Mouse (Mus musculus) CD4-positive naive resting alpha-beta T cell, adult 76 days (primary cell): ENCODE data around the gene Lag3. TPM values are rescaled to one million over a fixed set of nuclear protein-coding genes. Genes with fewer than 3 reads are reported as not detected.

ENCODE experiments used
- total RNA-seq: library from RNA; stranded (reverse); gene quantifications from one replicate; pipeline ENCODE4 v1.2.4, GENCODE M21; 2023

Gene Lag3
- total RNA-seq, result 2.6 TPM

DNA sequence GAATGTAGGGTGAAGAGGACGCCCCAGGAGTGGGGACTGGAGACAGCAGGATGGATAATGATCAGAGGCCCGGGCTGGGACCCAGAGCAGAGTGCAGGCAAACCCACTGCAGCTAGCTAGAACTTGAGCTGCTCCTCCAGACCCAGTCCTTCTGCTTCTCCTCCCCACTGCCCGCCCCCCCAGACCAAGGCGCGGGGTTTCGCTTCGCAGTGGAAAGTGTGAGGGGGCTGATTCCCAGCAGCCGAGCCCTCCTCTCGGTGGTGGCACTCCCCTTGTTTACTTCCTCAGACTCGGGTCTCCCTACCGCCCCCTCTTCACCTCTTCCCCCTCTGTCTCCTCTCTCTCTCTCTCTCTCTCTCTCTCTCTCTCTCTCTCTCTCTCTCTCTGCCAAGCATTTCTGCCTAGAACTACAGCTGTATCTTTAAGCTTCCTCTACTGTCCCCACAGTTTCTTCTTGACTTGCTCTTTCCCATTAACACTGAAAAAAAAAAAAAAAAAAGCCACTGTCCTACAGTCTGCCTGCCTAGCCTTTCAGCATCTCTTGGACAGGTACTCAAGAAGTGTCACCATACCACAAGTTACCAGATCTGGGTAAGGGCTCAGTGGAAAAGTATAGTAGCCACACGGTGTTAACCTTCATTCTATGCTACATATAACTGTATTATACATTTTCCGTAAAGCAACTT, at the start of gene Lag3:
Lag3 (minus strand) TSS at position 173 of the 686 bp plus-strand sequence.

DNA sequence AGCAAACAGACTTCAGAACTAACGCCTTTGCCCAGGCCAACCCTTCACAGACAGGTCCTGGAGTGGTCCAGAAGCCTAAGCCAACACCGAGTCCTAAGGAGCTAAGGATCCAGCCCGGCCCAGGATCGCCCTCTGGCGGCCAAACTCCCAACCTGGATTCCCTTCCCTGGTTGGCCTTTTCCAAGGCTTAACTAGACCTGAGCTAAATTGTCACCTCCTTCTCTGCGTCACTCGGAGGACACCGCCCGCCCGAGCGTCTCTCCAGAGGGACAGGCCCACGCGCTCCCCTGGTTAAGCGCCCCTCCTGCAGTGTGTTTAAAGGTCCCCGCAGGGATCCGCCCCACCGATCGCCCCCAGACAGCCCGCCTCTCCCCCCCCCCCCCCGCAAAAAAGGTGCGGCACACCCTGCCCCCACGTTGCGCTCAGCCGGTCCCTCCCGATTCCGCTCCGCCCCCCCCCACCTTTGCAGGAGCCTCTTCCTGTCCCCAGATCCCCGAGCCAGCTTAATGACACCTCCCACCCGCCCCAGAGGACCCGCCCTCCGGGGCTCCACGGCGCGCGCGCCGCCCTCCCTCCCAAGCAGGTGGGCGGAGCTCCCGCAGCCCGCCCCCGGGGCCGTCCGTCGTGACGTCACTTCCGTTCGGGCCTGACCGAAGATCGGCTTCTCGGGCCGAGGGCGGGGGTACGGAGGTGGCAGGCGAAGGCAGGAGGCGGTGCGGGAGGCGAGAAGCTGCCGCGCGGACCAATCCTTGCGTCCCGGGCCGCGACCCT, 19.4 kb upstream of the Lag3 start, which contains the start of gene Mlf2:
Mlf2 (plus strand) TSS at position 633 of the 771 bp plus-strand sequence.

DNA sequence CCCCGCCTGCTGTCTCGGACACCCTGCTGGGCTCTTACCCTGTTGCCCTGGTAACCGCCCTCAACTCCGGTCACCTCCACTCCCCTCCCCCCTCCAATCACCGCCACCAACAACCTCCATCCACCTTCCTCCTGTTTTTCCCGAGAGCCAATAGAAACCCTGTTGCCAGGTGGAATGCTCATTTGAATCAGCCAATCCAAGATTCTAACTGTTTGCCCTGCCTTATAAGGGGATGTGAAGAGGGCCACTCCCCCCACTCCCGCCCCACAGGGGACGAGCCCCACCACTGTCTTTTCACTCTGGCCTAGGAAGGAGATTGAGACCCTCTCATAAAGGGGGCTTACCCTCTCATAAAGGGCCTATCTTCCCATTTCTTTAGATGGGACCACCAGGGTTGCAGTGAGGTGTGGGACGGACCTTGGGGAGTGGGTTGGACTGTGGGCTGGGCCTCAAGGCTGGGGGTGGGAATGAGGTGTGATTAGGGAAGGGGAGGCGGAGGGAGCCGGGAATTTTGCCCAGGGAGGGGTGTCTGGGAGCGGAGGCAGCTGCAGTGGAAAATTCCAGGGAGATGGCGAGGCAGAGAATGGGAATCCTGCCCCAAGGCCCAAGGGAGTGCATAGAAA, 8.3 kb upstream of the Lag3 start, which contains the start of gene Ptms:
Ptms (minus strand) TSS at position 409 of the 623 bp plus-strand sequence.

DNA sequence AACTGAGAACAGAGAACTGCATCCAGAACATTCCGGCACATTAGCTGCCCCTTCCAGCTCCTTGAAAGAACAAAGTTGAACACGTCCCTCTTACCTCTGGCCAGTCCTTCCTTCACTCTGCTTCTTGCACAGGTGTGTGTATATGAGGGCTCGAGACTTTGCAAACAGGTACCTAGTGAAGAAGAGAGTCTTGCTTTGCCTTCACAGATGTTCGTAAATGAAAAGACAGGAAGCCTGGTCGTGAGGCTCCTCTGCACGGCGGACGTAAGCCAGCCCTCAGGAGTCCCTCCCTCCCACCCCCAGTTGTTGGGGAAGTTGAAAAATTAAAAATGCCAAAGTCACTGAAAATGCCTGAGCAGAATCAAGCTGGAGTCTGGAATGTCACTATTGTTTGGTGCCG, 23.5 kb downstream of the Lag3 start, which contains the start of gene Cd4:
Cd4 (minus strand) TSS at position 236 of the 400 bp plus-strand sequence.

DNA sequence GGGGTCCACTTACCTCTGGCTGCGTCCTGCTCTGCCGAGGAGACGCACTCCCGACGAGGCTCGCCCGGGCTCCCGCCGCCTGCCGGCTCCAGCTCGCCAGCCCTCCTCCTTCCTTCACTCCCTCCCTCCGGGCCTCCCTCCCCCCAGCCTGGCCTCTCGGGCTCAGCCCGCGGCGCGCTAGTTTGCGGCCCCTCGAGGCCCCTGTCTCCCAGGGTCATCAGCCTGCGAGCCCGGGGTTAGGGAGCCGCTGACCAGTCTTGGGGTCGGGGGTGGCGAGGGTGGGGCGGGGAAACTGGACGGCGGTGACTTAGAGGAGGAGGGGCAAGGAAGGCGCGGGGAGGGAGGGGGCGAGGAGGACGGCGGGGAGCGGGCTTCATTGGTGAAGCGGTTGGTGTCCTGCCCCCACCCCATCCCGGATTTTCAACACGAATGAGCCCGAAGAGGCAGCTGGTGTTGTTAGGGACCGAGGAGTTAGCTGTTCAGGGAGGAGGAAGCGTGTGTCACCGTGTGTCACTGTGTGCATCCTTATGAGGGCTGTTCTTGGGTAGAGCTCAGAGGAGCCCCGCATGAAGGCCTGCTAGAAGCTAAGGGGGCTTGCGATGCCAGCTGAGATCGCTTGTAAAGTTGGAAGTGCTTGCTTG, 47.7 kb downstream of the Lag3 start, which contains the start of gene Gpr162:
Gpr162 (minus strand) TSS at position 326 of the 641 bp plus-strand sequence.

DNA sequence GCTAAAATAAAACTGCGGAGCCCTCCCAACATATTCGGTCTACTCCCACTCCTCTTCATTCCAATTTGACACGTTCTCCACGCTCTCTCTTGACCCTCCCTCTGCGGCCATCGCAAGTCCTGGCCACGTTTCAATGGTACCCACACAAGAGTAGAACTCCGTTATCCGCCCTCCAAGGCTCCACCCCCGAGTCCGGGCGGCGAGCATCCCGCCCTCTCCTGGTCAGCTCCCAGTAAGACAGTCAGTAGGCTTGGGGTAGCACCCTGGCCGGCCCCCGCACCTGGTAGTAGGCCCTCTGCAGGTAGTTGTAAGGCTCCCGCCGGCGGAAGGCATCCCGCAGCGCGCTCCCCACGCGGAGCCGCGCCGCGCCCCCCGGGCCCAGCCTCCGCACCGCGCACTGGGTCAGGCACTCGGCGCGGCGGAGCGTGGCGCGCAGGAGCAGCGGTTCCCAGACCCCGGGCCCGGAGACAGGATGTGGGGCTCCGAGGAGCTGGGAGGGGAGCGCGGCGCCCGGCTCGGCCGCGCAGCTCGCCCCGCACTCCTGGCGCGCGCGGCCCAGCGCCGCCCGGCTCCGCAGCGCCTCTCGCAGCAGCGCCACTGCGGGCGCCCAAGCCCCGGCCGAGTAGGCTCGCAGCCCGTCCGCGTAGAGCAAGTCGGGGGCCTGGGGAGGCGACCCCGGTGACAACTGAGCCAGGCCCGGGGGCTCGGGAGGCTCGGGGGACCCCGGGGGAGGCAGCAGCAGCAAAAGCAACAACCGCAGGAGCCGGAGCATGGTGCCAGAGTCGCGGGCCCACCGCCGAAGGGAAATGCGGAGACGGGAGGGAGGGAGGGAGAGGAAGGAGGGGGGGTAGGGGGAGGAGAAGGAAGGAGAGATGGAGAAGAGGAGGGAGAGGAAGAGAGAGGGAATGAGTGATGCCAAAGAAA, 54.3 kb downstream of the Lag3 start, which contains the start of gene P3h3:
P3h3 (minus strand) TSS at position 837 of the 924 bp plus-strand sequence.

Other genes starting within 250 kb of the Lag3 start
- 57.6 TPM for gene Lpcat3, start 248.7 kb downstream of the Lag3 start, total RNA-seq
- gene Emg1, start 199.5 kb downstream of the Lag3 start, total RNA-seq, result 163 TPM
- 127 TPM for gene Phb2, start 199.4 kb downstream of the Lag3 start, total RNA-seq
- gene Ptpn6, start 173.0 kb downstream of the Lag3 start, total RNA-seq, result 175 TPM
- 222 TPM for gene Grcc10, start 170.3 kb downstream of the Lag3 start, total RNA-seq
- 1.9 TPM for gene Gm45234, start 155.7 kb downstream of the Lag3 start, total RNA-seq
- 151 TPM for gene Atn1, start 155.2 kb downstream of the Lag3 start, total RNA-seq
- gene Eno2, start 142.0 kb downstream of the Lag3 start, total RNA-seq, result 2.5 TPM
- 10.3 TPM for gene Lrrc23, start 132.0 kb downstream of the Lag3 start, total RNA-seq
- 3.4 TPM for gene Spsb2, start 103.0 kb downstream of the Lag3 start, total RNA-seq
- gene Tpi1, start 97.4 kb downstream of the Lag3 start, total RNA-seq, result 25.6 TPM
- 61.8 TPM for gene Usp5, start 82.2 kb downstream of the Lag3 start, total RNA-seq
- gene Cdca3, start 82.2 kb downstream of the Lag3 start, total RNA-seq, result 4.2 TPM
- not detected for gene Gnb3, start 71.4 kb downstream of the Lag3 start, total RNA-seq
- gene P3h3, start 54.0 kb downstream of the Lag3 start, total RNA-seq, result not detected
- 0.82 TPM for gene Gpr162, start 47.7 kb downstream of the Lag3 start, total RNA-seq
- 401 TPM for gene Cd4, start 23.5 kb downstream of the Lag3 start, total RNA-seq
- gene Ptms, start 8.4 kb upstream of the Lag3 start, total RNA-seq, result 60.5 TPM
- 72.1 TPM for gene Mlf2, start 19.7 kb upstream of the Lag3 start, total RNA-seq
- gene Cops7a, start 53.8 kb upstream of the Lag3 start, total RNA-seq, result 40.5 TPM
- 1.1 TPM for gene Pianp, start 85.0 kb upstream of the Lag3 start, total RNA-seq
- gene Zfp384, start 97.4 kb upstream of the Lag3 start, total RNA-seq, result 79.4 TPM
- 72.1 TPM for gene Ing4, start 128.1 kb upstream of the Lag3 start, total RNA-seq
- 10.1 TPM for gene Acrbp, start 138.0 kb upstream of the Lag3 start, total RNA-seq
- 12.8 TPM for gene Lpar5, start 156.2 kb upstream of the Lag3 start, total RNA-seq
- gene Chd4, start 184.3 kb upstream of the Lag3 start, total RNA-seq, result 269 TPM
- 31.9 TPM for gene Nop2, start 220.2 kb upstream of the Lag3 start, total RNA-seq
- 32.4 TPM for gene Iffo1, start 233.5 kb upstream of the Lag3 start, total RNA-seq